Mouse (Mus musculus) kidney, postnatal 25 days (tissue): ENCODE data around the gene Isoc2a.

ENCODE experiments used
- DNase-seq, 2 experiments: peaks; one replicate each; pipeline ENCODE4 v3.0.0; 2021; ENCODE audit warnings: mixed read lengths in 2 of 2

Gene Isoc2a

DNA sequence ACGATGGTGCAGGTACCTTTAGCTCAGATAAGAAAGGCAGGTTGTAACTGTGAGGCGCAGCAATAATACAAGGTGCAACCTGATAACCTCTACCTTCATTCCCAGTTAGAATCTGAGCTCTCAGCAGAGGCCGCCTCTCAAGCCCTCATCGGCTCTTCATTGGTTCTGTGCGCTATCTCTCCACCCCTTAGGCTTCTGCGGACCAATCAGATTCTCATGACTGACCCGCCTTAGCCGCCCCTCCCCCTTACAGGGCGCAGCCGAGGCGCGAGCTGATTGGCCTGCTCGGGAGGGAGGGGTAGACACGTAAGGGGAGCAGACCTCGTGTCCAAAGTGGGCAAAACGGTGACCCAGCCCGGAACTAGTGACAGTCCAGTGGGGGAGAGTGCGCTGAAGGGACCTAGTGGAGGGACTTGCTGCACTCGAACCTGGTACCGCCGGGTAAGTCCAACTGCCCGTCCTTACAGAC is at the start of gene Isoc2a:
Gene Isoc2a (plus strand): TSS at position 401 of the 469 bp plus-strand sequence.
- peak; percentile 93 to 98 for DNase-seq

- no peak for DNase-seq
These were observed 46.5 kb upstream of the Isoc2a start for GRCm38 (mm10) chr7:4830476-4830875.

DNA sequence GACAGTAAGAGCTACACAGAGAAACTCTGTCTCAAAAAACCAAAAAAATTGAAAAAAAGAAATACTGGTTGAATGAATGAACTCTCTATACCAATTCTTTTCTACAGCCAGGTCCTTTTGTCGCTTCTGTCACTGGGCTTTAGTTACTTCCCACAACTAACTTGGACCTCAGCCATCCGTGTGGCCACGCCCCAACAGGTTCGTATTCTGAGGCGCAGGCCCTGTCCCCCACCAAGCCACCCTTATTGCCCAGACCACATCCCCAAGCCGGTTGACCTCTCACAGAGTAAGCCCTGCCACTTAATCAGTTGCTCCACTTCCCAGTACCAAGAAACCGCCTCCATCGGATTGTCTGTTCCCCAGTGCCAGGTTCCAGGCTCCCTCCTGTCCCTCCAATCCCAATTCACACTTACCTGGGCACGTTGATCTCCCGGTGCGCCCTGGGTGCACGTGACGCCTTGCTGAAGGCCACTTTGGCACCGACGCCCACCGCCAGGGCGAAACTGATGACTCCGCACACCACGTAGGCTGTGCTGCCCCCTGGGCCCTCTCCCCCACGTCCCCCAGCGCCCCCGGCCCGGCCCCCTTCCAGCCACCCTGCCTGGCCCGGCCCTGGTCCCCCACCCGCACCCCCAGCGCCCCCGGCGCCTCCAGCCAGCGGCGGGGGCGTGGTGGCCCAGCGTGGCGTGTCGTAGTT is 41.2 kb upstream of the Isoc2a start:
- peak; percentile 42 to 56 for DNase-seq

DNA sequence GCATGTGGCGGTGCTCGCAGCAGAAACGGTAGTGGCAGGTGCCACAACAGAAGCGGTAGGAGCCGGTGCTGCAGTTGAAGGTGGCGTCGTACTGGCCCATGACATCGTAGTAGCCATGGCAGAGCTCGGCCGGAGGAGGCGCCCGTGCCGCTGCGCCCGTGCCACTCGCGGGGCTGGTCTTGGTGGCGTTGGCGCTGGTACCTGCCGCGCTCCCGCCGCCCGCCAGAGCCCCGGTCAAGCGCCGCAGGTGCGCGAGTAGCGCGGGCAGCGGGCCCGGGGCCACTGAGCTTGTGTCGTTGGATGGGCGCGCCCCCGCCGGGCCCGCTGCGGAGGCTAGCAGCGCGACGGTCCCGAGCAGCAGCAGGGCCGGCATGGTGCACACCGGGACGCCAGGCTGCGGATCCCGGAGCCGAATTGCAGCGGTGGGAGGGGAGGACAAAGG is 40.6 kb upstream of the Isoc2a start:
- DNase-seq = peak; percentile 77 to 90

GRCm38 (mm10) chr7:4837639-4838038 is 39.3 kb upstream of the Isoc2a start:
- no peak for DNase-seq

GRCm38 (mm10) chr7:4842077-4842476 is 34.9 kb upstream of the Isoc2a start:
- DNase-seq = no peak

DNA sequence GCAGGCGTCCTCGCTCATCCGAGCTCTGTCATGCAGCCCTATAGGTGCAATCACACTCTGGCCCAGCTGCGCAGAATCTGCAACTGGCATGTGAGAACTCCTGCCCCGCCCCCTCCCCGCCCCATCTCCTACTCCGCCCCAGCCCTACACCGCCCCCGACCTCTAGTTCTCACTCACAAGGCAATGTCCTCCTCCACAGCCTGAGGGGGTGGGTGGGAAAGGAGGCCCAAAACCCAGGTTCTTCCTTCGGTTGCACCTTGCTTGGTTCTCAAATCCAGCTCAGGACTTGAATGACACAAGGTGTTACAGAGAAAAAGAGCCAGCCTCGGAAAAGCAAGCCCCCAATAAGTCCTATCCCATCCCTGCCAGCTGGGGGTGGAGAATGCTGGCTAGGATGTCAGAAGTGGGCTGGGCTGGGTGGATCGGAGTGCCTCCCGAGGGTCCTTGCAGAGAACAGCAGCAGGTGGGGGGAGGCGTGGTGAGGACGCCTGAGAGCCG is 34.3 kb upstream of the Isoc2a start:
- peak in 1 of 2 experiments; percentile 23 for DNase-seq

DNA sequence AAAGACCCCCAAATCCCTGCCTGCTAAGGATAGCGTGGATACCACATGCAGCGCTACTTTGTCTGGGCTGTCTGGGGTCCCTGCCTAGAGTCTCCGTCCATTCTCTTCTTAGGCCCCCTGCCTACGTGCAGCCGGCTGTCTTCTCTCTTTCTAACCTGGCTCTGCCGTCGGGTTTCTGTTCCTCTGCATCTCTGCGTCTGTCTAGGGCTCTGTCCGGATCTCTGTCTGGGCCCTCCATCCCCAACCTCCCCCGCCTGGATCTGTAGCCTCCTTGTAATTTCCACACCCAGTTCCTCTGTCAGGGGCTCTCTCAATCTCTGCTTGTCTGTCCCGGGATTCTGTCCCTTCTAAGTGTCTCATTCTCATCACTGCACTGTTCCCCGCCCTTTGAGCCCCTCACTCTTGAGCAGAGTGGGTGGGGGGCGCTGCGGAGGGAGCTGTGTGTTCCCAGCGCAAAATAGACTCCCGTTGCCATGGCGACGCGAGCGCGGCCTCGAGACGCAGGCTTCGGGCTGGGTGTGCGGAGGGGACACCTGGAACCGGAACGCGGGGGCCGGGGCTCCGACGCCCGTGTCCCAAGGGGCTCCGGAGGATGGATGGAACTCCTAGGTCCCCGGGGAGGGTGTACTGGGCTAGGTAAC is 33.2 kb upstream of the Isoc2a start:
- DNase-seq = no peak

GRCm38 (mm10) chr7:4844245-4844916 is 32.6 kb upstream of the Isoc2a start, which contains the start of gene Shisa7:
Gene Shisa7, minus strand, starts transcription at chr7:4844696.
- DNase-seq = no peak

DNA sequence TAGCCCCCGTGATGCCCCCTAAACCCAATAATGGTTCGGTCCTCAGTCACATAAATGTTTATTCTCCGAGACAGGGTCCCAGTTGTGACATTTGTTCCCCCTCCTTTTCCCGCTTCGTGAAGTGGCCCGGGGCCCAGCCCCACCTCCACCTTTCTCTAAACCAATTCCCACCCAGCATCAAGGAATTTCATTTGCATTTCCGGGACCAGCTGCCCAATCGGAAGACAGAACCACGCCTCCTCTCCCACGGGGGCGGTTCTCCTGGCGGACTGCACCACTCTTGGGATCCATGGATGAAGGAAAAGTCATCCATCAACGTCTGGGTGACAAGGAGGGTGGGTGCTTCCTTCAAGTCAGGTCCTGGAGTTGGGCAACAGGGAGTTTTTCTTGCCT is 32.0 kb upstream of the Isoc2a start:
- DNase-seq = peak; percentile 71 to 85

GRCm38 (mm10) chr7:4849372-4849771 is 27.6 kb upstream of the Isoc2a start:
- DNase-seq = no peak

DNA sequence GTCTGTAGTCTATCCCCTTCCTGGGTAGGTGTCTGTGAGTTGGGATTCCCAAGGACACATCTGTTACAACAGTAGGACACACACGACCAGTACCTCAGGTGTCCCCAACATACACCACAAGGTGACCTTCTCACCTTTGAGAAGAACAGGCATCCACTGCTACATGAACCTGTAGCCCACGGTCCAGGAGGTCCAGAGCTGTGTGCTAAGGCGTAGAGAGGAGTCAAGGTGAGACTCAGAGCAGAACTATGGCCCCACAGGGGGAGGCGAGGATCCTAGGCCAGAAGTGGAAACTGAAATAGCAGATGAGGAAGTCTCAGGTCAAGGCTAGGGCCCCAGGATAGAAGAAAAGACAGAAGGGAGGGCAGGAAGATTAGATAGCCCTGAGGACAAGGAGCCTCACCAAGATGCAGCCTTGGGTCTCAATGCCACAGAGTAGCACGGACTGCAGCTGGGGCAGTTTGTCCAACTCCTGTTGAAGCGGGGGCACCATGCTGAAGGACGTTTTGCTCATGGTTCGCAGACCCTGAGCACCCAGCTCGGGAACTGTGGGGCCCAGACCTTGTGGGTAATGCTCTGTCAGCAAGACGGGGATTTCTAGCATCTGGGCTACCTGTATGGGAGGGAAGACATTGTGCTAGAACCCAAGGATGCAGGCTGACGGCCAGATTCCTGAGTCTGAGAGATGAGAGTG is 26.2 kb upstream of the Isoc2a start:
- DNase-seq = no peak

- no peak for DNase-seq
These were observed 25.7 kb upstream of the Isoc2a start for GRCm38 (mm10) chr7:4851315-4851688.

DNA sequence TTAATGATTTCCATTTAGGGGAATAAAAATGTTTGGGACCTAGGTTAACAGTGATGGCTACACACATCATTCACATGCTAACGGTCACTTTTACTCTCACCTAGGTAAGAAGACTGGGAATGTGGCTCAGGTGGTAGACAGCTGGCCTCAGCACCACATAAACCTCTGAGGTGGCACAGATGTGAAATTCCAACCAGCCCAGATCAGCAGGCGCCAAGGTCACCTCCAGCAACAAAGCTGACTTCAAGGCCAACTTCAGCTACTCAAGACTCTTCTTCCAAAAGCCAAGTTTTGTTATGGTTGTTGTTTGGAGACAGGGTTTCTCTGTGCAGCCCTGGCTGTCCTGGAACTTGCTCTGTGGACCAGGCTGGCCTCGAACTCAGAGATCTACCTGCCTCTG is 23.3 kb upstream of the Isoc2a start:
- peak in 1 of 2 experiments; percentile 36 for DNase-seq

DNA sequence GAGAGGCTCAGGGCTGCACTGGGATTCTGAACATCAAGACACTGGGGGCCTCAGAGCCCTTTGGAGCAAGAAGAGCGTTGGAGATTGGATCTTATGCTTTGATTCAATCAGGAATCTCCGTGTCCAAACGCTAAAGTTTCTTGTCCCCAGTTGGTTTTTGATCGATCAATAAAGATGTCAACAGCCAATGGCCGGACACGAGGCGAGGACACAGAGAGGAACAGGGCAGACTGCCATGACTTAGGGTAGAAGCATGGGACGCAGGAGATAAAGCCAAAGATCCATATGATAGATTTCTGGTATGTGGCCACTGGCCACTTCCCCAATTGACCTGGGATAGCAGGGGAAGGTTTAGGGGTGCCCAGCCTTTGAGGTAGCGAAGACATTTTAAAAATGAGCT is 20.4 kb upstream of the Isoc2a start:
- DNase-seq = no peak

DNA sequence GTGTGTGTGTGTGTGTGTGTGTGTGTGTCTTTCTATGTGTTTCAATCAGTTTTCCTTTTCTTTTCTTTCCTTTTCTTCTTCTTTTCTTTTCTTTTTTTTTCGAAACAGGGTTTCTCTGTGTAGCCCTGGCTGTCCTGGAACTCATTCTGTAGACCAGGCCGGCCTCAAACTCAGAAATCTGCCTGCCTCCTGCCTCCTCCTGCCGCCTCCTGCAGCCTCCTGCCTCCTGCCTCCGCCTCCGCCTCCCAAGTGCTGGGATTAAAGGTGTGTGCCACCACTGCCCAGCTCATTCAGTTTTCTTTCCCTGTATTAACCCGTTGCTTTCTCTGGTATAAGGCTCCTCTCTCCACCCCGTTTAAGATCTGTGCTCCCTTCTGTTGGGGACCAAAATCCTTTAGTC is 19.6 kb upstream of the Isoc2a start:
- peak in 1 of 2 experiments; percentile 76 for DNase-seq

DNA sequence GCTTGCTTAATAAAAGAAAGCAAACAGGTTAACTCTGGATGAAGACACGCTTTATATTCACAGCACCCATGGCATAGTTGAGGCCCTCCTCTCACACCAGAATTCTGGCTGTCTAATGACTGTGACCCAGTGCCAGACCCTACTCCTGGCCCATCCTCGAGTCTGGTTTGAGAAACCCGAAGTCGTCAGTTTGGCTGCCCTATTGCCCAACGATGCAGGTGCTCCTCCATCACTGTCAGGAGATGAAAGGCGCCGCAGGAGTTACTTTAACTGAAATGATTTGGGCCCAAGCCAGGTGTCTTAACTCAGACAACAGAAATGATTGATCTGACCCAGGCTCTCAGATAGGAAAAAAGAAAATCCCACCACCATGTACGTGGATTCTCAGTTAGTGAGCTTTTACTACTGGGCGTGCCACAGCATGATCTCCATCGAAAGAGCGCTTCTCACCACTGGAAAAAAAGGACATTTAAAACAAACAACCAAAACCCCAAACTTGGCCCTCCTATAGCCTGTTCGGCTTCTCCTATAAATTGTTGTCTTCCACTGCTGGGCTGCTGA is 17.5 kb upstream of the Isoc2a start:
- peak in 1 of 2 experiments; percentile 21 for DNase-seq

GRCm38 (mm10) chr7:4860926-4861325 is 16.0 kb upstream of the Isoc2a start:
- DNase-seq = peak in 1 of 2 experiments; percentile 24

- peak; percentile 93 to 94 for DNase-seq
These were observed 13.9 kb upstream of the Isoc2a start for GRCm38 (mm10) chr7:4863041-4863440.

- DNase-seq = no peak
These were observed 13.3 kb upstream of the Isoc2a start for GRCm38 (mm10) chr7:4863541-4864080.

- peak in 1 of 2 experiments; percentile 16 for DNase-seq
These were observed 12.7 kb upstream of the Isoc2a start for GRCm38 (mm10) chr7:4864130-4864845.
